Comparison of ENCODE assay signal across 9 mouse cellular contexts in genomic region chrX:10650881-10651280, GRCm38 (mm10).
DNase-seq lines count a peak whose midpoint lies in the region; ATAC-seq and TF ChIP-seq lines count a peak whose summit lies in the region.
"Had no signal": no experiment of that assay in that cellular context is flagged by ENCODE, and none has a peak within 500 bp of the region (broad histone marks: within the 10 kb centered on the region; RNA-seq: fewer than 3 reads in every experiment).

No protein-coding gene starts in this region.

- H3K36me3 ChIP-seq in liver, embryonic 14.5 days (replicated peaks; ENCODE audit: control insufficient read depth, insufficient read depth, low read depth), result no peaks in the 10 kb centered on the region
- no peaks in the 10 kb centered on the region for H3K36me3 ChIP-seq in liver, embryonic 11.5 days (ENCODE audit: control insufficient read depth, insufficient read depth, low read length)
- H3K36me3 ChIP-seq in forebrain, embryonic 16.5 days (ENCODE audit: control insufficient read depth, insufficient read depth), result no peaks in the 10 kb centered on the region
- H3K36me3 ChIP-seq: midbrain, embryonic 12.5 days had no signal

- WGBS in liver, embryonic 14.5 days (ENCODE audit: insufficient replicate concordance), result 20% methylated on average over 4 of the region's 4 CpGs
- 21% methylated on average over 4 of the region's 4 CpGs for WGBS in liver, embryonic 11.5 days
- WGBS in forebrain, embryonic 16.5 days, result 21% methylated on average over 4 of the region's 4 CpGs

- H3K27ac ChIP-seq in liver, embryonic 14.5 days, result no peak overlapping the region
- H3K27ac ChIP-seq in liver, embryonic 11.5 days (ENCODE audit: low read depth, low read length), result no peak overlapping the region
- no peak overlapping the region for H3K27ac ChIP-seq in forebrain, embryonic 16.5 days (ENCODE audit: low read length)
- H3K27ac ChIP-seq: midbrain, embryonic 12.5 days had no signal

- peak; percentile 15; the same call in 1 of the 2 replicates for TF ChIP-seq CTCF in liver, embryonic 14.5 days (IDR thresholded peaks at IDR 0.05; ENCODE audit: low read depth)

- intact Hi-C loops in heart, postnatal 36 days (cut with DNase I), result loop anchor here (5.0 kb wide), 3 partner anchors 61 to 441 kb away; no protein-coding TSS in a partner anchor

- ATAC-seq in liver, embryonic 14.5 days (ENCODE audit: insufficient read depth), result no peak
- no peak for ATAC-seq in liver, embryonic 11.5 days (replicated peaks; ENCODE audit: low FRiP score)
- ATAC-seq in forebrain, embryonic 16.5 days, result no peak

- no peak overlapping the region for H3K9ac ChIP-seq in liver, embryonic 14.5 days (replicated peaks)
- no peak overlapping the region for H3K9ac ChIP-seq in liver, embryonic 11.5 days (ENCODE audit: low read depth, low read length)
- no peak overlapping the region for H3K9ac ChIP-seq in forebrain, embryonic 16.5 days (replicated peaks; ENCODE audit: low read depth, low read length)
- H3K9ac ChIP-seq: midbrain, embryonic 12.5 days had no signal

- no peak overlapping the region for H3K4me3 ChIP-seq in liver, embryonic 14.5 days (ENCODE audit: insufficient read depth in 1 of 2, low read depth in 2 of 2, low read length in 2 of 2)
- no peak overlapping the region for H3K4me3 ChIP-seq in liver, embryonic 11.5 days (ENCODE audit: low read depth, low read length)
- no peak overlapping the region for H3K4me3 ChIP-seq in forebrain, embryonic 16.5 days (replicated peaks; ENCODE audit: low read length)
- H3K4me3 ChIP-seq: midbrain, embryonic 12.5 days had no signal

- DNase-seq in heart, adult 8-10 months (ENCODE audit: low spot score), result peak; percentile 15
- no peak for DNase-seq in heart, postnatal 36 days
- DNase-seq in liver, embryonic 14.5 days (ENCODE audit: low read depth in 3 of 3, low spot score in 3 of 3), result peak in 1 of 3 experiments; percentile 2
- DNase-seq in liver, embryonic 11.5 days (ENCODE audit: low spot score), result no peak
- DNase-seq in adipocyte (ENCODE audit: low spot score), result peak; percentile 75
- peak; percentile 38 for DNase-seq in retina, postnatal 1 day
- no peak for DNase-seq in ovary, postnatal 36 days (ENCODE audit: low spot score)

- H3K27me3 ChIP-seq in liver, embryonic 14.5 days (ENCODE audit: control insufficient read depth, insufficient read depth, low read length), result no peaks in the 10 kb centered on the region
- H3K27me3 ChIP-seq in liver, embryonic 11.5 days (replicated peaks; ENCODE audit: control insufficient read depth, insufficient read depth, low read length), result no peaks in the 10 kb centered on the region
- H3K27me3 ChIP-seq in forebrain, embryonic 16.5 days (replicated peaks; ENCODE audit: control insufficient read depth, insufficient read depth, low read length), result no peaks in the 10 kb centered on the region
- H3K27me3 ChIP-seq: midbrain, embryonic 12.5 days had no signal

- no peaks in the 10 kb centered on the region for H3K4me1 ChIP-seq in liver, embryonic 14.5 days (replicated peaks; ENCODE audit: control insufficient read depth in 2 of 2, insufficient read depth in 2 of 2, low read length in 1 of 2)
- H3K4me1 ChIP-seq in liver, embryonic 11.5 days (replicated peaks; ENCODE audit: control insufficient read depth, insufficient read depth, low read length), result no peaks in the 10 kb centered on the region
- H3K4me1 ChIP-seq in forebrain, embryonic 16.5 days (replicated peaks; ENCODE audit: control insufficient read depth, insufficient read depth, low read length), result no peaks in the 10 kb centered on the region
- H3K4me1 ChIP-seq: midbrain, embryonic 12.5 days had no signal

- no peak for TF ChIP-seq EP300 in liver, embryonic 14.5 days (IDR thresholded peaks at IDR 0.05; ENCODE audit: low read depth)

- H3K4me2 ChIP-seq in liver, embryonic 14.5 days (ENCODE audit: low read depth), result no peak overlapping the region
- no peak overlapping the region for H3K4me2 ChIP-seq in liver, embryonic 11.5 days
- H3K4me2 ChIP-seq in forebrain, embryonic 16.5 days (ENCODE audit: low read length), result no peak overlapping the region
- H3K4me2 ChIP-seq: midbrain, embryonic 12.5 days had no signal

- H3K9me3 ChIP-seq in liver, embryonic 14.5 days (ENCODE audit: control insufficient read depth, low read length), result no peaks in the 10 kb centered on the region
- H3K9me3 ChIP-seq in liver, embryonic 11.5 days (ENCODE audit: control insufficient read depth, low read length), result no peaks in the 10 kb centered on the region
- no peaks in the 10 kb centered on the region for H3K9me3 ChIP-seq in forebrain, embryonic 16.5 days (ENCODE audit: control insufficient read depth, low read length)
- H3K9me3 ChIP-seq: midbrain, embryonic 12.5 days had no signal

Comparison
In these comparisons a context has a peak if more than half of its experiments do, and no peak if none do; other contexts are left out.
1. DNase-seq: peak in heart, adult 8-10 months (single experiment), adipocyte (single experiment) and retina, postnatal 1 day (single experiment); none in heart, postnatal 36 days (0 of 2), liver, embryonic 11.5 days (single experiment) and ovary, postnatal 36 days (single experiment).